Mouse (Mus musculus) spleen, embryonic (tissue): ENCODE results near the gene Prl8a6.

Experiments
- CTCF ChIA-PET: fragments of 350-600 bp; sonication (Branson Sonifier 250); formaldehyde crosslinking; loops from one replicate; lab custom pipeline; 2022; lab: Charles Lee

Gene Prl8a6

GRCm38 (mm10) chr13:27438588-27438987, at the start of gene Prl8a6:
Gene Prl8a6 (minus strand): TSS chr13:27438688.
- CTCF ChIA-PET = no interaction called here

GRCm38 (mm10) chr13:27433159-27433558, 5.3 kb downstream of the Prl8a6 start:
- CTCF ChIA-PET = no interaction called here

DNA sequence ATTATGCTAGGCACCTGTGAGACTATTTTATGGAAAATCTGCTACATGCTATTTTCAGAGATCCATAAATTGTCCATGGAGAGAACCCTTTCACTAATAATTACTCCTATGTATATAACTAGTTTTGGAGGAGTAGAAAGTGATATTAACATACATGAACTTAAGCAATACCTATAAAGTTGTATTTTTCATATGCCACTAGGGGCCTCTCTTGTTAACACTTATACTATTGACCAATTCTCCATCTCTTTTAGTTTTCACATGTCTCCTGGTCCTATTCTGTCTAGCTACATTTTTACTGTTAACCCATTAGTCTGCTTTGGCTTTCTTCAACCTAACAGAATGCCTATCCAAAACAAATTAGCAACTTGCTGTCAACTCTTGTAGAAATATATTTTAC, 24.8 kb downstream of the Prl8a6 start:
- CTCF ChIA-PET = interaction anchor here (0.6 kb wide), 1 partner anchor 631 kb away, joined by 3 read pairs; no protein-coding TSS in a partner anchor

DNA sequence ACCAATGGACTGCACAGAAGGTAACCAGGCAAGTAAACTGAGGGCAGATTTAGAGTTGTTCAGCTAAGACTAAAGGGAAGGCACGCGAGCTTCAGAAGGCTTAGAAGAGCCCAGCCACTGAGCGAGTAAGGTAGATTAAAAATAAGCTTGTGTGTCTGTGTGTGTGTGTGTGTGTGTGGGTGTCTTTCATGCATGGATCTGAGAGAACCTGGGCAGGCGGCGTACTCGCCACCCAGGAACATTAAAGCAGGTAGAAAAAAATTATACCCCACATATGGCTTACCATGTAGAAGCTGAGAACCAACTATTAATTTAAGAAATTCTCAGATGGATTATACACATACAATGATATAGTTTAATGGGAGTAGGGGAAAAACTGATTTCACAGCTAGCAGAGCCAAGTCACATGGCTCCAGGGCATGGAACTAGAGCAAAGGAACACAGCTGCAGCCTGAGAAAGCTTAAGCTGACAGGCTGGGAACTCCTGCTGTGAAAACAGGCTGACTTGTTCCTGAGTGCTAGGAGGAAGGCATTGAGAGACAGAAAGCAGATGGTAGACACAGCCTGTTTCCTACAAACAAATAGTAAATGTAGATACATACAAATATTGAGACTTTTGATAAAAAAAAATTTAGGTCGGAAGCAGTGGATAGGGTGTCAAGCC, 39.3 kb downstream of the Prl8a6 start:
- CTCF ChIA-PET = no interaction called here

- CTCF ChIA-PET = no interaction called here
Observed at GRCm38 (mm10) chr13:27390746-27391145, 47.7 kb downstream of the Prl8a6 start, which contains the start of gene Prl2b1. Gene Prl2b1 (minus strand): TSS chr13:27390846.
